Mouse (Mus musculus) left cerebral cortex, postnatal 14 days (tissue): ENCODE measurements at regions not wholly inside any gene's neighbourhood (a gene's known extent, or its start where the extent isn't known, plus 50 kb on each side); places are given as distances from the start of the nearest gene placed in this dataset.

Experiments used
- DNase-seq, 2 experiments: peaks; one replicate each; pipeline ENCODE4 v3.0.0; 2021 to 2022; ENCODE audit warnings: low spot score in 2 of 2, mixed read lengths in 1 of 2
- intact Hi-C: fragments of 180-260 bp; cut with DNase I; formaldehyde crosslinking; loops from one replicate; pipeline ENCODE4 v1.15.1; 2025

- no peak for DNase-seq
- intact Hi-C loops = loop anchor here (10.0 kb wide), 1 partner anchor 219 kb away; no protein-coding TSS in a partner anchor
Measured at GRCm38 (mm10) chr12:39515690-39516089, 522.1 kb downstream of the Arl4a start.

- intact Hi-C loops = loop anchor here (1.0 to 10.0 kb wide), 5 partner anchors 156 to 653 kb away; no protein-coding TSS in a partner anchor
- DNase-seq = no peak
Measured at GRCm38 (mm10) chr12:39510855-39511254, 527.0 kb downstream of the Arl4a start.

GRCm38 (mm10) chr12:39510073-39510812, 527.6 kb downstream of the Arl4a start:
- DNase-seq = peak; percentile 80 to 84
- intact Hi-C loops = loop anchor here (1.0 to 10.0 kb wide), 5 partner anchors 157 to 654 kb away; no protein-coding TSS in a partner anchor

GRCm38 (mm10) chr12:39496203-39496602, 541.6 kb downstream of the Arl4a start:
- DNase-seq = peak; percentile 40 to 68
- intact Hi-C loops = loop anchor here (10.0 kb wide), 2 partner anchors 421 to 1721 kb away; no protein-coding TSS in a partner anchor

GRCm38 (mm10) chr12:39493578-39494218, 544.1 kb downstream of the Arl4a start:
- peak; percentile 9 to 11 for DNase-seq
- intact Hi-C loops = loop anchor here (2.0 to 10.0 kb wide), 5 partner anchors 419 to 1719 kb away; no protein-coding TSS in a partner anchor

- DNase-seq = peak; percentile 21 to 23
Measured at GRCm38 (mm10) chr12:39493114-39493513, 544.7 kb downstream of the Arl4a start.

GRCm38 (mm10) chr12:39472984-39473383, 564.8 kb downstream of the Arl4a start:
- intact Hi-C loops = no loop called here

More at GRCm38 (mm10) chr12:39493114-39493513, 544.7 kb downstream of the Arl4a start:
- intact Hi-C loops = loop anchor here (5.0 to 10.0 kb wide), 3 partner anchors 418 to 1718 kb away; no protein-coding TSS in a partner anchor

More at GRCm38 (mm10) chr12:39472984-39473383, 564.8 kb downstream of the Arl4a start:
- no peak for DNase-seq
